In genomic region chr5:149375889-149376212, GRCm38 (mm10) we compare ENCODE assay signal across 7 mouse cellular contexts. TPM values are rescaled to one million over a fixed set of nuclear protein-coding genes. Genes with fewer than 3 reads are reported as not detected.
DNase-seq lines count a peak whose midpoint lies in the region; ATAC-seq lines count a peak whose summit lies in the region.

No protein-coding gene starts in this region.

- under 1% methylated on average over 8 of the region's 8 CpGs for WGBS in embryonic facial prominence, embryonic 10.5 days
- WGBS in midbrain, embryonic 12.5 days: under 1% methylated on average over 8 of the region's 8 CpGs

- no peaks in the 10 kb centered on the region for H3K36me3 ChIP-seq in embryonic facial prominence, embryonic 10.5 days (replicated peaks)
- H3K36me3 ChIP-seq in midbrain, embryonic 12.5 days: no peaks in the 10 kb centered on the region

- H3K9ac ChIP-seq in midbrain, embryonic 12.5 days (replicated peaks): no peak overlapping the region

- intact Hi-C loops in left cerebral cortex, postnatal 4 days (cut with DNase I): loop anchor here (5.0 kb wide), 1 partner anchor 564 kb away; no protein-coding TSS in a partner anchor

- H3K27me3 ChIP-seq in embryonic facial prominence, embryonic 10.5 days (replicated peaks; ENCODE audit: low read depth, poor library complexity, severe bottlenecking): 0 out of 2 replicates have a peak, but pooled peaks cover 13% of the 10 kb centered on the region
- H3K27me3 ChIP-seq in midbrain, embryonic 12.5 days: peaks cover 10% of the 10 kb centered on the region; the same call in 1 of the 2 replicates

- peaks cover 81% of the 10 kb centered on the region for H3K4me1 ChIP-seq in embryonic facial prominence, embryonic 10.5 days
- peaks cover 50% of the 10 kb centered on the region for H3K4me1 ChIP-seq in midbrain, embryonic 12.5 days

- H3K27ac ChIP-seq in embryonic facial prominence, embryonic 10.5 days (replicated peaks): peak overlapping the region; percentile 70
- H3K27ac ChIP-seq in midbrain, embryonic 12.5 days (replicated peaks): peak overlapping the region; percentile 40; the same call in 1 of the 2 replicates

- DNase-seq in adrenal gland, postnatal 10 days: peak; percentile 90
- peak; percentile 91 for DNase-seq in embryonic facial prominence, embryonic 10.5 days (ENCODE audit: low spot score)
- DNase-seq in heart, adult 11 months: peak; percentile 97
- DNase-seq in kidney, adult 11 months: peak; percentile 66
- DNase-seq in left cerebral cortex, postnatal 4 days: peak; percentile 92
- DNase-seq in skeletal muscle tissue, adult 2 months (ENCODE audit: low read depth, low spot score): peak; percentile 84

- ATAC-seq in midbrain, embryonic 12.5 days (ENCODE audit: low FRiP score, low read depth): peak; percentile 51

- H3K4me2 ChIP-seq in midbrain, embryonic 12.5 days (replicated peaks): peak overlapping the region; percentile 25; the same call in 1 of the 2 replicates

- H3K9me3 ChIP-seq in embryonic facial prominence, embryonic 10.5 days: no peaks in the 10 kb centered on the region
- H3K9me3 ChIP-seq in midbrain, embryonic 12.5 days: no peaks in the 10 kb centered on the region

- peak overlapping the region; percentile 21; the same call in 1 of the 2 replicates for H3K4me3 ChIP-seq in embryonic facial prominence, embryonic 10.5 days
- H3K4me3 ChIP-seq in midbrain, embryonic 12.5 days: no peak overlapping the region

RNA-seq across cellular contexts. Expression of gene Medag, which starts 35.7 kb away (rescaled TPM):
- total RNA-seq in adrenal gland, postnatal 10 days (2021): 1 to 10 TPM; 7.0 to 7.2 TPM
- polyA plus RNA-seq in embryonic facial prominence, embryonic 10.5 days (2016; fragmentation: Nextera tagmentation; extraction: Ambion mirVana): 0.17 and 0.38 TPM in 2 replicates
- 1 to 10 TPM; 1.2 to 1.4 TPM for total RNA-seq in left cerebral cortex, postnatal 4 days (2021)
- 1.0 and 1.1 TPM in 2 replicates for polyA plus RNA-seq in midbrain, embryonic 12.5 days (2016; fragmentation: Nextera tagmentation; extraction: Ambion mirVana)
